Mouse (Mus musculus): ENCODE results near the gene Vmn1r217. TPM values are rescaled to one million over a fixed set of nuclear protein-coding genes. Genes with fewer than 3 reads are reported as not detected.
"Not testable (repeated sequence)": the region's sequence is repeated elsewhere in the genome, so short reads cannot be mapped to it uniquely, and the experiment has no call there.

Gene Vmn1r217
- not detected for total RNA-seq (2021)
- long read RNA-seq, experiment 1 = 0 reads
- long read RNA-seq, experiment 2 = 0 reads

DNA sequence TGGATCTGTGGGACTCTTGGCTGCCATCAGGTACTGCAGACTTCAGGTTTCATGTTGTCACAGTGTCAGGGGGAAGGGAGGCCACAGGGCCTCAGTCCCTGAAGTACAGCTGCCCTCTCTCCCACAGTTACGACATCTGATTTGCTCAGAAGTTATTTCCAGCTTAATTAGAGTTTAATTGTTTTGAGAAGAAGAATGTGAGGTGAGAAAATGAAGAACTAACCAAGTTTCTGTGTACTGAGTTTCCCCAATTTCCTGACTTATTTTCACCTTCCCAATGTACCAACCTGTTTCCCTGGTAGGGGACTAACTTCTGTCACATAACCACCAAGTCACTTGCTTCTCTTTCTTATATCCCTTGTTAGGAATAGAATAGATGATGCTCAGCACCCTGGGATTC, at the start of gene Vmn1r217:
Gene Vmn1r217 (minus strand): TSS at position 101 of the 400 bp plus-strand sequence.
- intact Hi-C loops (cut with DNase I; ENCODE audit: low total_unique reads); DNase-seq: not testable (repeated sequence)

DNA sequence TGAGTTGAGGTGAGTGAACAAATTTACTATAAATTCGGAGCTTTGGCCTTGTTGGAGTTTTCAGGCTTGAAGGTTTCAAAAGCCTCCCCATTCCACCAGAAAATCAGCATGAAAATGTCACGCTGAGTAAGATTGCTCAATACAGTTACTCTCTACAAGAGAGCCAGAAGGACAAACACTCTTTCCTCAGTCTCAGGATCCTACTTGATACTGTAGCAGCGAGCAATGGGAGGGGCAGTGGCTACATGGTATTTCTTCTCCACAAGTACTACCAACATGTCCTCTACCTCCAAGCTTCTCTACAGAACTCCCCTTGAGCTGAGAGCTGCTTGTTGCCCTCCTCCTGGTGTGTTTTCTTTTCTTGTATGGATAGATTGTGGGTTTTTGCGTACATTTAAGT, 48.4 kb upstream of the Vmn1r217 start:
- DNase-seq; intact Hi-C loops (cut with DNase I; ENCODE audit: low total_unique reads): not testable (repeated sequence)

DNA sequence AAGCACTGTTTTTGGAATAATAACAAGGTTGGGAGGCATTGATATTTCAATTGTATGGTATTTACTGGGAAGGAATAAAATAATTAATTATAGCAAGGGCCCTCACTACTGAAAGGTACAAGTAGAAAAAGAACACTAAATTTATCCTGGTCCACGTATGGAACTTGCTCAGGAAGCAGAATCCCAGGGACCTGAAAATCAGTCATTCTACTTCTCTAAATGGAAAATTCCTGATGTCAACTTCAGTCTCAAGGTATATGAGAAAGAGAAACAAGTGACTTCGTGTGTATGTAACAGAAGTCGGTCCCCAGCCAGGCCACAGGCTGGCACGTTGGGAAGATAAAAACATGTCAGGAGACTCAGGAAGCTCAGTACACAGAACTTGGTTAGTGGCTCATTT, 41.0 kb upstream of the Vmn1r217 start, which contains the start of gene Vmn1r219:
Gene Vmn1r219 (plus strand): TSS at position 301 of the 400 bp plus-strand sequence.
- DNase-seq = no peak
- intact Hi-C loops (cut with DNase I; ENCODE audit: low total_unique reads) = no loop called here

DNA sequence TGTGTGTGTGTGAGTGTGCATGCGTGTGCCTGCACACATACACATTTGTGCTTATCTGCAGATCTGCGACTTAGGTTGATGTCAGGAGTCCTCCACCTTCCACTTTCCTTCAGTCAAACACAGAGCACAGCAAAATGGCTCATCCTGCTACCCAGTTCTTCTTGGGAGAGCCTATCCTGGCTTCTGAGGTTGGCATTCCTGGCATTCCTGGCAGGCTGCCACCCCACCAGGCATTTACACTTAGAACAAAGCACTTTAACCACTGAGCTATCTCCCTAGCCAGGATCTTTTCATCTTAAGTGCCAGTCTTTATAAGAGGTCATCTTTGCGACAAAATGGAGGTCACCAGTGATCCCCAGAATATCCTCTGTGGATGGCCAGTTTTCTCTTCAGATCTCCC, 39.8 kb upstream of the Vmn1r217 start:
- DNase-seq = no peak
- intact Hi-C loops (cut with DNase I; ENCODE audit: low total_unique reads) = no loop called here

DNA sequence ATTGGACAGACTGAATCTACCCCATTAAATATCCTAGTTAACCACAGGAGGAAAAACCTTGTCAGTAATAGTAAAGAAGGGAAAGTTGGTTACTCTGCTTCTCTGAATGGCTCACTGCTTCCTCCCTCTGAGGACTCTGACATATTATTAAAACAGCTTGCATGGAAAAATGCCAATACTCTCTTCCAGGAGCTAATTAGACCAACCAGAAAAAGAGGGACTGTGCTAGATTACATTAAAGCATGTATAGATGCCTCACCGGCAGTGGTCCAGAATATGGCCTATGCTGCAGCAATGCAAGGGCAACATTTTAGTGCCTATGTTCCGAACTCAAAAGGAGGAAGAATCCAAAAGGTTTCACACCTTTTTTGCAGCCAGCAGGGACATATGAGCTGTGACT, 20.9 kb upstream of the Vmn1r217 start:
- intact Hi-C loops (cut with DNase I; ENCODE audit: low total_unique reads) = no loop called here
- DNase-seq = no peak

- intact Hi-C loops (cut with DNase I; ENCODE audit: low total_unique reads) = no loop called here
- no peak for DNase-seq
Measured at GRCm38 (mm10) chr13:23133501-23133900, 15.5 kb upstream of the Vmn1r217 start.

GRCm38 (mm10) chr13:23133099-23133498, 15.1 kb upstream of the Vmn1r217 start, which contains the start of gene Vmn1r218:
Gene Vmn1r218, plus strand, starts transcription at chr13:23133155.
- no peak for DNase-seq
- intact Hi-C loops (cut with DNase I; ENCODE audit: low total_unique reads) = no loop called here

GRCm38 (mm10) chr13:23120611-23121010, 2.6 kb upstream of the Vmn1r217 start:
- intact Hi-C loops (cut with DNase I; ENCODE audit: low total_unique reads) = no loop called here
- DNase-seq = no peak

GRCm38 (mm10) chr13:23094386-23094785, 23.6 kb downstream of the Vmn1r217 start:
- no peak for DNase-seq
- intact Hi-C loops (cut with DNase I; ENCODE audit: low total_unique reads) = no loop called here

DNA sequence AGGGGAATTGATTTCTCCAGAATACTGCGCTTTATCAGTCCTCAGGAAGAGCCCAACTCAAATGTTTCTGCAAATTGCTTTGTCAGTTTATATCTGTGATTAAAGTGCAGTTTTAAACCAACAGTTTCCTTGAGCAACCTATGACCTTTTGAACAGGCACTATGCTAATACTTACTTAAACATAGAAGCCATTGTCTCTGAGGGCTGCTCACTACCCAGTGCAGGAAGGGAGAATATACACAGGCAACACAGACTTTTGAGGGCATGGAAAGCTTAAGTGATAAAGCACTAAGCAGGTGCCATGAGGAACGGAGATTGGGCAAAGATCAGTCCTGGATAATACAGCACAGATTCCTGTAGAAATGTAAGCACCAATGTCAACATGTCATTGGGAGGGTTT, 48.7 kb downstream of the Vmn1r217 start:
- no peak for DNase-seq
- intact Hi-C loops (cut with DNase I; ENCODE audit: low total_unique reads) = no loop called here

GRCm38 (mm10) chr13:23067725-23068124, 50.3 kb downstream of the Vmn1r217 start, which contains the start of gene Vmn1r215:
Gene Vmn1r215, plus strand, starts transcription at chr13:23068025.
- no peak for DNase-seq
- intact Hi-C loops (cut with DNase I; ENCODE audit: low total_unique reads) = no loop called here

DNA sequence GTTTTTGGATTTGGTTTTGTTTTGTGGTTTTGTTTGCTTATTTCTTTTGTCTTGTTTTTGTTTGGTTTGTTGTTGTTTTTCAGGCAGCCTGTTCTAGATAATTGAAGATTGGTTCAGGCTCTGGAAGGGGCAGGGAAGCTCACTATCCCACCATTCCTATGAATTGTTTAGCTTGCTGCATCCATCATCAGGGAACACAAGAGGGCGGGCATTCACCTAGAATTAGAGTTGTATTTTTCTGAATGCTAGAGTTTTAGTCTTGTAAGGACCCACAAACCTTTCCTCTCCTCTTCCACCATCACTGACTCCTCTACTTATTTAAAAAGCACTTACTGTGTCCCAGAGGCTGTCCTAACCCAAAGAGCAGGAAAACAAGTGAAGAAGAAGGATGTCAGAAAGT, 60.2 kb downstream of the Vmn1r217 start:
- DNase-seq = no peak
- intact Hi-C loops (cut with DNase I; ENCODE audit: low total_unique reads) = no loop called here

Other genes with a start within 250 kb of the Vmn1r217 start
- gene Vmn1r212, start 234.0 kb downstream of the Vmn1r217 start, total RNA-seq (2021) = not detected
- not detected for gene Vmn1r213, start 110.6 kb downstream of the Vmn1r217 start, total RNA-seq (2021)
- not detected for gene Vmn1r214, start 87.8 kb downstream of the Vmn1r217 start, total RNA-seq (2021)
- gene Vmn1r215, start 50.2 kb downstream of the Vmn1r217 start, total RNA-seq (2021) = not detected
- not detected for gene Vmn1r218, start 14.9 kb upstream of the Vmn1r217 start, total RNA-seq (2021)
- not detected for gene Vmn1r219, start 41.1 kb upstream of the Vmn1r217 start, total RNA-seq (2021)
- gene Vmn1r220, start 69.7 kb upstream of the Vmn1r217 start, total RNA-seq (2021) = not detected
- gene Vmn1r221, start 95.9 kb upstream of the Vmn1r217 start, total RNA-seq (2021) = not detected
- not detected for gene Vmn1r222, start 117.7 kb upstream of the Vmn1r217 start, total RNA-seq (2021)
- gene Vmn1r223, start 128.9 kb upstream of the Vmn1r217 start, total RNA-seq (2021) = not detected